Mouse (Mus musculus): ENCODE measurements around the gene Slc41a2.
"Not testable (repeated sequence)": the region's sequence is repeated elsewhere in the genome, so short reads cannot be mapped to it uniquely, and the experiment has no call there.

Gene Slc41a2

GRCm38 (mm10) chr10:83351779-83352178 is 14.1 kb upstream of the Slc41a2 start:
- not testable (repeated sequence) for DNase-seq (ENCODE audit: low spot score)

GRCm38 (mm10) chr10:83350689-83351088 is 13.0 kb upstream of the Slc41a2 start:
- DNase-seq (ENCODE audit: low spot score), result no peak

- no peak for DNase-seq (ENCODE audit: low spot score)
Observed at GRCm38 (mm10) chr10:83347494-83347893, 9.8 kb upstream of the Slc41a2 start.

- no peak for DNase-seq (ENCODE audit: low spot score)
Observed at GRCm38 (mm10) chr10:83346359-83346736, 8.7 kb upstream of the Slc41a2 start.

GRCm38 (mm10) chr10:83345693-83346358 is 8.1 kb upstream of the Slc41a2 start:
- no peak for DNase-seq (ENCODE audit: low spot score)

- DNase-seq (ENCODE audit: low spot score), result no peak
Observed at GRCm38 (mm10) chr10:83343828-83344685, 6.4 kb upstream of the Slc41a2 start.

GRCm38 (mm10) chr10:83343171-83343570 is 5.5 kb upstream of the Slc41a2 start:
- no peak for DNase-seq (ENCODE audit: low spot score)

- DNase-seq (ENCODE audit: low spot score), result no peak
Observed at GRCm38 (mm10) chr10:83341226-83341625, 3.5 kb upstream of the Slc41a2 start.

GRCm38 (mm10) chr10:83337971-83338598 is 403 bp upstream of the Slc41a2 start:
- no peak for DNase-seq (ENCODE audit: low spot score)

- no peak for DNase-seq (ENCODE audit: low spot score)
Observed at GRCm38 (mm10) chr10:83336336-83336735, 1.3 kb downstream of the Slc41a2 start.

GRCm38 (mm10) chr10:83332581-83332980 is 5.1 kb downstream of the Slc41a2 start:
- no peak for DNase-seq (ENCODE audit: low spot score)

- no peak for DNase-seq (ENCODE audit: low spot score)
Observed at GRCm38 (mm10) chr10:83331811-83332210, 5.9 kb downstream of the Slc41a2 start.

- DNase-seq (ENCODE audit: low spot score), result no peak
Observed at GRCm38 (mm10) chr10:83330336-83330735, 7.3 kb downstream of the Slc41a2 start.

GRCm38 (mm10) chr10:83328791-83329190 is 8.9 kb downstream of the Slc41a2 start:
- no peak for DNase-seq (ENCODE audit: low spot score)

- DNase-seq (ENCODE audit: low spot score), result no peak
Observed at GRCm38 (mm10) chr10:83326648-83327285, 10.9 kb downstream of the Slc41a2 start.

GRCm38 (mm10) chr10:83325903-83326302 is 11.8 kb downstream of the Slc41a2 start:
- DNase-seq (ENCODE audit: low spot score), result no peak

GRCm38 (mm10) chr10:83324871-83325270 is 12.8 kb downstream of the Slc41a2 start:
- no peak for DNase-seq (ENCODE audit: low spot score)

- DNase-seq (ENCODE audit: low spot score), result no peak
Observed at GRCm38 (mm10) chr10:83322551-83323100, 15.1 kb downstream of the Slc41a2 start.

- DNase-seq (ENCODE audit: low spot score), result no peak
Observed at GRCm38 (mm10) chr10:83321528-83321927, 16.2 kb downstream of the Slc41a2 start.

GRCm38 (mm10) chr10:83320870-83321269 is 16.8 kb downstream of the Slc41a2 start:
- DNase-seq (ENCODE audit: low spot score), result no peak

- DNase-seq (ENCODE audit: low spot score), result no peak
Observed at GRCm38 (mm10) chr10:83320396-83320795, 17.3 kb downstream of the Slc41a2 start.

- no peak for DNase-seq (ENCODE audit: low spot score)
Observed at GRCm38 (mm10) chr10:83313033-83313432, 24.6 kb downstream of the Slc41a2 start.
